Mouse (Mus musculus): ENCODE results near the gene Iqsec1.

Iqsec1 gene

DNA sequence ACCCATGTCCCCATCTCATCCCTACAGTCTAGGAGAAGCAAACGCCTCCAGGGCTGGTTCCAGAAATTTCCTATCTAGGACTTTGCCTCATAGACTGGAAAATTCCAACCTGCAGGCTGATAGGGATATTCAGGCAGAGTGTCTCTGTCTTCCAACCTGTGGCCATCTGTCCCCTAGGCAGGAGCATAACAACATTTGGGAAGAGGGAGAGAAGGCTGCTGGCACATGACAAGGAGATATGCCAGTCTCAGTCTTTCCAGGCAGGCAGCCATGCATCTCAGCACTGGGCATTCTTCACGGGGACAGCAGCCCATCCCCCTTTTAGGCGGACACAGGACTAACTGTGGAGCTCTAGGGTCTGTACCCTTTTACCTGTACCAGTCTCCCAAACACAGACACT lies 176.4 kb downstream of the Iqsec1 start:
- DNase-seq, result no peak

DNA sequence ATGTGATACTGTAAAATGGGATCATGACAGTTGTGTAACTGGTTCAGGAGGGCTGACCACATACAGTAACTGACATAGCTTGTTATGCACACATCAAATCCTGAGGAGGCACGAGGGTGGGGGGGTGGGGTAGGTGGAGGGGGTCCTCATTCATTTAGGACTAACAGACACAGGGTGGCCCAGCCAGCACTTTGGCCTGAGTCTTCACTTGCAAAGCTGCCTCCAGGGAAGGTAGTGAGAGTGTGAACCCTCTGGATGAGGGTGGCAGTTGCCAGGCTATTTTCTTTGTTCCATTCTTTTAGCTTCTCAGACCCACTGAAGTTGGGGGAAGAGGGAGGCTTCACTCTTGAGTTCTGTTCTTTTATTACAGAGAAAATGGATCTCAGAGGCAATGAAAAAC lies 177.9 kb downstream of the Iqsec1 start:
- no peak for DNase-seq

DNA sequence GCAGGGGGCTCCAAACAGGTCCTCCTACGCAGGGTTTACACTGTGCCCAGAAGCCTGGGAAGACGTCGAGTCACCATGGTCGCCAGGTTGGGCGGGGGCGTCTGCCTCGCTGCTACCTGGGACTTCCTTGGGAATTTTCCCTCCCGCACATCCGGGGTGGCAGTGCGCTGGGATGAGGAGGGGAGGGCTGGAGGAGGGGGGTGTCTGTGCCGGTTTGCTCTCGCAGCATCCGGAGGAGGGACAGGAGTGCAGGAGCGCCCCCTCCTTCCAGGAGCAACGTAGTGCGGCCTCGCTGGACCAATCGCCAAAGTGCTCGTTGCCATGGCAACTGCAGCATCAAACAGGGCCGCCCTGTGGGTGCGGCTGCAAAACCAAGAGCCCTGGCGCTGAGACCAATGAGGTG lies 178.5 kb downstream of the Iqsec1 start:
- peak; percentile 89 for DNase-seq

DNA sequence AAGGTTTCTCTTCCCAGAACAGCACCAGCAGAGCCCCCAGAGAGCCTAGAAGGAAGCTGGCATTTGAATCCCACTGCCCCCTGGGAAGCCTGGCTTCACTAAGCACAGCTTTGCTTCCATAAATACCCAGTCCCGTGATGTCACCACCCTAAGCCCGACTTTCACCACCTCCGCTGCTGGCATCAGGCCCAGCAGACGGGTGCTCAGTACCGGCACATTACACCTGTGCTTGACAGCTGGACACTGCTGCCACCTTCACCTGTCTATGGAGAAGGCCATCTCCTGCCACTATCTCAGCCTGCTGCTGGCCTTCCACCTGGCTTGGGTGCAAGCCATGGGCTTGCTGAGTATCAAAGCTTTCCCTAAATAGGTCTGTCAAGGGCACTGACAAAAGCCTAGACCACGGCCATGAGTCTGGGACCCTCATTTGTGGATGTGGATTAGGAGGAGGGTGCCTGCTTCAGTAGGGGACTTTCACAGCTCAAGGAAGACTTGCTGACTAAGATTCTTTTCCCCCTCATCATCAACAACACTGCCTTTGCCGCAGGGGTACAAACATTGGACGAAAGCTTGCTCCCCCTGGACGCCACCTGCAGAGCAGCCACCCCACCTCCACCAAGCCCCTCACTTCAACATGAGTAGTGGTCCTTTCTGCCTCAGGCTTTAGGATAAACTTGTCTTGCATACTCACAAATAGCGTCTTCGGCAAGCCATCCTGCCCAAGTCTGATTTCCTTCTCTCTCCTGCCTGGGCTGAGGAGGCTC lies 179.2 kb downstream of the Iqsec1 start:
- no peak for DNase-seq

DNA sequence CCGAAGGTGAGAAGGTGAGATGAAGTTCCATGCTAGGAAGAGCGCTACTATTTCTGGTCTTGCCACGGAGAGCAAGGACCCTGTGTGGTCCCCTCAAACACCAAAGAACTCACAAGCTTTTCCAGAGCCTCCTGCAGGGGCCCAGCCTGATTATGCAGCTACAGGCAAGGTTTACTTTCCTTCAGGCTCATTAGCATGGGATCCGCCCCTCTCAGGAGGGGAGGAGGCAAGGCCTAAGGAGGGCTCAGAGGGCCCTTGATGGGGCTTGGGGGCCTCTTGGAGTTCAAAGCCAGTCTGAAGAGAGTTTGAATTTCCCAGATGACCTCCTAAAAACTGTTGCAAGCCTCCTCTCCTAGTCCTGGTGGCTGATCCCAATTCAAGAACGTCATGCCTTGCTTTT lies 179.9 kb downstream of the Iqsec1 start:
- no peak for DNase-seq

DNA sequence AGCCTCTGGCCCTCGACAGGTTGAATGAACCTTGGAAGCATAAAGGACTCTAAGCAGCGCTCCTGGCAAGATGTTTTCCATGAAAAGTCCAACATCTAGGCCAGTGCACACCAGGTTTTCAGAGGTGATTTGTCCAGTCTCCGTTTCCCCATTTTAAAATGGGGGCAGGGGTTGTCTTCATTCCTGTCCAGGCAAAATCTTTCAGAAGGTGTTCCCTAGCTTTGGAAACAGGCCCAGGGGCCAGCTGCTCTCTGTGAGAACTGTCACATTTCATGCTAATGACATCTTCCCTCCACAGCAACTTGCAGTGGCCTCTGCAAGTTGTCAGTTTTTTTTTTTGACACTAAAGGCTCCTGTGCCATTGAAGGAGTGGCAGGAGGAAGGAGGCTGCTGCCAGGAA lies 180.4 kb downstream of the Iqsec1 start:
- DNase-seq, result no peak

DNA sequence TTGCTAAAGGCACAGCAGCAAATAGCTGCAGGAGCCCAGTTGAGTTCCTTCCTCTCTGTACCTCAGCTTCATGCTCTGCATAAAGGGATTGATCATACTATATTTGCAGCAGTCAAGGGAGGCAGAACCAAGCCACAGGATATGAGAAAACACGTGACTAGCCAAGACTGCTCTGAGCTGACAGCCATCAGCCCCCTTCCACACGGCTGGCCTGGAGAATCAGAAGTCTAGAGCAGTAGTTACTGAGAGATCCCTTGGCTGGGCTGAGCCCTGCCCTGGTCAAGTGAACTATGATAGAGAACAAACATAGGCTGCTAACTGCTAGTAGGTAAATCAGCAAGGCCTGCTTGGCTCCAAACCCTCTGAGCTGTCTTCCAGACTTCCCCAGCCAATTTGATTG lies 180.9 kb downstream of the Iqsec1 start:
- DNase-seq, result no peak

DNA sequence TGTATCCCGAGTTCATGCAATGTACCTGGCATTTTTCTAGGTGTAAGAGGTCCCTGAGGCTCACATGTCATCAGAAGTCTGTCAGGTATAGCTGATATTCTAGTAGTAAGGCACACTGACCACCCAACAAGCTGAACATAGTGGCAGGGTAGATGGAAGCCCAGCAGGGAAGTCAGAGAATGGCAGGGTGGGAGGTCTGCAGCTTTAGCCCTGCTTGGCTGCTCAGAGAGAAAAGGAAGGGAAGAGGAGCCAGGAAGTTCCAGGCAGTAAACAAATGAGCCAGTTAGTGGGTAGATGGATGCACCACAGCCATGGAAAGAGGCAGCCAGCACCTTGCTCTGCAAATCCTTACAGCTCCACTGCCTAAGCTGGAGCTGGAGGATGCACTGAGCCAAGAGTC lies 181.7 kb downstream of the Iqsec1 start:
- no peak for DNase-seq

DNA sequence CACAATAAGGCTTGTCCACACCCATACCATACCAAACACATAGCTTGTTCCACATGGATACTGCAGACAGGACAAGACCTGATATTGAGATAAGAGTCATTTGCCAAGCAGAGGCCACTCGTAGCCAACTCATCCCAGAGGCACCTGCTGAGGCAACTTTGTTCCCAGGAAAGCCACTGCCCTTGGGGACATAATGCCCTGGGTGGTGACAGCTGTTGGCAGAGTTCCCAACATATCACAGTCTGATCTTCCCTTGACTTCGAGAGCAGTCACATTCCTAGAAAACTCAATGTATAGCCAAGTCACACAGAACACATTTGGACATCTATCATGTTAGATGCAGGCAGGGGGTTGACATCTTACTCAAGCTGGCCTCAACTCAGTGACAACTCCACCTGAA lies 183.4 kb downstream of the Iqsec1 start:
- no peak for DNase-seq

DNA sequence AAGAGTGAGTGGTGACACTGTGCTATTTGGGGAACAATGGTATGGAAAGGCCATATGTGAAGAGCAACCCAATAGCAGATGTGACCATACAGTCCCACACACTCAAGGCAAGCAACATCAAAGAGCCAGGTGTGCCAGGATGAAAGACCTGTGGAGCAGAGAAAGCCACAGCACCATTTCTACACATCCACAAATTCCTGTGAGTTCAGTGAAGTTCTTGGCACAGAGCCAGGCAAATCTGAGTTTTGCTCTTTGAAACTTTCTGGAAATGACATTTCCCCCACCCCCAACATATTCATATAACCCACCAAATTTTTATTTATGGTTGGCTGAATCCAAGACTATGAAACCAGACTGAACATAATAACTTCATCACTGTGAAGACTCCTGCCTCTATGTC lies 183.8 kb downstream of the Iqsec1 start:
- DNase-seq, result no peak

DNA sequence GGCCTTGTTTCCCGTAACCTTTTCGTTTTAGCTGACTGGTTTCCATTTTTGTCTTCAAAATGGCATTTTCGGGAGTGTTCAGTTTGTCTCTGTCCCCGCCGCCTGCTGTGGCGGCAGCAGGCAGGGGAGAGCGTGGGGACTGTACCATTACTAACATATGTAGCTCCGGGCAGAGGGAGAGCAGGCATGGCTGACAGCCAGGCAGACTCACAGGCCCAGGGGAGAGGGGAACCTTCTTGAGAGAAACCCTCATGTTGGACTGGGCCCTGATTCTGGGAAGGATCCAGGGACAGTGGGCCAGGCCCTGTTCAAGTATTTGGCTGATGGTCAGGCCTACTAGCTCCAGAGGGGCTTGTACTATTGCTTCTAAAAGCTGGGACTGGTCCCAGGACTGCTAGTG lies 185.9 kb downstream of the Iqsec1 start:
- DNase-seq, result peak; percentile 67

DNA sequence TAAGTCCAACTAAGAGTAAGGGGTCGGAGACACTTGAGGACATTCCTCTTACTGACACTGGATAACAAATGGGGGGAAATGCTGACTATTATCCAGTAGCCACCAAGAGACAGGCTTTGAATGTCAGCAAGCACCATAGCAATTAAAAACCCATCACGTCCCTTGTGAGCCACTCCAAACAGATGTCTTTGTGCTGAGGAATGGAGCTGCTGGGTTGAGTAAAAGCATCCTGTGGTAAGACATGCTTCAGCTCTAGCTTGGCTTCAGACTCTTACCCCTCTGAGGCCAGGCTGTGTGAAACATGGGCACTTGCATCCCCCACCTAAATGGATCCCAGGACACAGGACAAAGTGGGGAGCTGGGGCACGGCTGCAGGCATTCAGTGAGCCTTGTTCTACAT lies 186.4 kb downstream of the Iqsec1 start:
- DNase-seq, result no peak

DNA sequence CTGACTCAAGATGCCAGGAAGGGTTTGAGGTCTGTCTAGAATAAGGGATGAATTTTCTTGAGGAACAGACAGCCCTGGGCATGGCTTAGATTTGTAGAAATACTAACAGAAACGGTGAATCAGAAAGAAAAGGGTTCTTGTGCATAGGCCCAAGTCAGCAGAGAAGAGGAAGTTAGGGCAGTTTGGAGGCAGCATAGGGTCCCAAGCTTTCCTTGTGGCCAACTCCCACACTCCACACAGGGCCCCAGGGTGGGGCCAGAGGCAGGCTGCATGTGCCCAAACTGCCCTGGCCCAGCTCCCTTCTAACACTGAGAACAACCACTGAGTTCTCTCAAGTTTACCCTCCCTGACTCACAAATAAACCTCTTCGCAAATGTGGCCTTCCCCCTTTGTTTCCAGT lies 187.7 kb downstream of the Iqsec1 start:
- no peak for DNase-seq

DNA sequence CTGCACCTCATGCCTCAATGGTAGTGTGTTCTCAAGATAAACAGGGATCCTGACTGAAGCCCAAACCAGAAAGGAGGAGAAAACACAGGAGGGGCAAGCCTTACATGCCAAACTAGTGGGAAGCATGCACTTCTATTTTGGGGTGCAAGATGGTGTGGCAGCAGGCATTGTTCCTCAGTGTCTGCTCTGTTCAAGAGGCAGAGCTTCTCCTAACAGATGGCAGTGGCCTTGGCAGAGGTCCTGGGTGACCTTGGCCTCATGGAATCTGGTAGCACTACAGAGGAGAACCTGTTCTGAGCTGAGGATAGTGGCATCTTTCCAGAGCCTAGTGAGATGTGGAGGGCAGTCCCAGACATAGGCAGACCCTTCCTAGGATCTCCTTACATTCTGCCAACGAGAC lies 189.4 kb downstream of the Iqsec1 start:
- DNase-seq, result no peak

DNA sequence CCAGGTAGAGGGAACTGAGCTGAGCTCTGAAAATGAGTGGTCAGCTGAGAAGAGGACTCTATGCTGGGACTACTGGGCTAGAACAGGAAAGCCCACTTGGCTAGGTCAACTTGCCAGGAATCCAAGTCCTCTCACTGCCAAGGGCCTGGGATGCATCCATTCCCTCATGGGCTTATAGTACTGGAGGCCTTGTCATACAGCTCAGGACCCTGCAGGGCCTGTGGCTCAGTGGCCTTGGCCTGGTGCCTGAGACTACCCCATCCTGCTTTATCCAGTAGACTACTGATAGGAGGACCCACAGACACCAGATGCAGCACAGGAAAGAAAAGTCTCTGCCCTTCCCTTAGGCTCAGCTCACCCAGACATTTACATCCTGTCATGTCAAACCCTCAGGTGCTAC lies 190.3 kb downstream of the Iqsec1 start:
- DNase-seq, result no peak

DNA sequence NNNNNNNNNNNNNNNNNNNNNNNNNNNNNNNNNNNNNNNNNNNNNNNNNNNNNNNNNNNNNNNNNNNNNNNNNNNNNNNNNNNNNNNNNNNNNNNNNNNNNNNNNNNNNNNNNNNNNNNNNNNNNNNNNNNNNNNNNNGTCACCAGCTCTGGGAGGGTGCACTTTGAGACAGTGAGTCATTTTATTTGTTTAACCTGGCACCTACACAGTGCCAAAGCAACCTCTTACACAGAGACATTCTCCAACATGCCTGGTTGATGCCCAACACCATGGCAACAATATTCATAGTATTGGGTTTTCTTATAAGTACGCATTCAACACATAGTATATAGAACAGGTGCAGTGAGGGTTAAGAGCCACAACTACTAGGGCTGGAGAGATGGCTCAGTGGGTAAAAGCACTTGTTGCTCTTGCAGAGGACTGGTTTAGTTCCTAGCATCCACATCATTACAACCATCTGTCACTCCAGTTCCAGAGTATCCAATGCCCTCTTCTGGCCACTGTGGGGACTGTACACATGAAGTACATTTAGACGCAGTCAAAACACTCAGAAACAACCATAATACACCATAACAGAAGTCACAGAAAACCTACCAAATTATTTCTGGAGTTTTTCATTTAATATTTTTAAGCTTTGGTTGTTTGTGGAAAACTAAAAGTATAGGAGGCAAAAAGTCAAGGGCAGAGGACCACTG lies 191.4 kb downstream of the Iqsec1 start:
- DNase-seq, result no peak

DNA sequence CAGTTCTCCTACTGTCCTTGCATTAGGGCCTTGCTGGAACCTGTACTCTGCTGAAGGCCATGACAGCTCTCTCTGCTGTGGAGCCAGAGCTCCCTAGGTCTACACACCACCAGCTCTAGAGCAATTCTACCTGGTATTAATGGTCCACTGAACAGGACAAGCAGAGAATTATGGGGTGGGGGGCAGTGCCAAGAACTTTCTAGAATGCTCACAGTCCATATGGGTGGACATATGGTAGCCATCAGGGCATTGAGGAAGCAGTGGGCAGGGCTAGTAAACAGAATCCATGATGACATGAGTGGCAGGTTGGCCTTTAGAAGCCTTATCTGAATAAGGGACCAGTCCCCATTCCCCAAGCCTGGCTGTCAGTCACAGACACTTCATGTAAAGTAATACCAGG lies 197.6 kb downstream of the Iqsec1 start:
- DNase-seq, result no peak

DNA sequence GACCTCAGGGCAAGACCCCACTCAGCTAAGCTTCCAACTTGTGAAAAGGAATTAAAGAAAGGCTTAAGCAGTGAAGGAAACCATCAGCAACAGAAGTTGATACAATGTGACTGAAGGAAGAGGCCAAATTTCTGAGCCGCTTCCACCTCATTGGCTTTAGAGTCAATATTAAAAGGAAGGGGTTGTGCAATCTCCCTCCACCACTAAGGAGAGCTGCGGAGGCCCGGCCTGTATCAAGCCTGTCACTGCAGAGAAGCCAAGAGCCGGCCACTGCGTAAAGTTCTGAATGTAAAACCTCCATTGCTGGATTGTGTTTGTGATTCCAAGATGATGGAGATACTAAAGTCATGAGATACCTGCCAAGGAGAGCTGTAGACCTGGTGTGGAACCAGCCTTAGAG lies 199.0 kb downstream of the Iqsec1 start:
- DNase-seq, result no peak

DNA sequence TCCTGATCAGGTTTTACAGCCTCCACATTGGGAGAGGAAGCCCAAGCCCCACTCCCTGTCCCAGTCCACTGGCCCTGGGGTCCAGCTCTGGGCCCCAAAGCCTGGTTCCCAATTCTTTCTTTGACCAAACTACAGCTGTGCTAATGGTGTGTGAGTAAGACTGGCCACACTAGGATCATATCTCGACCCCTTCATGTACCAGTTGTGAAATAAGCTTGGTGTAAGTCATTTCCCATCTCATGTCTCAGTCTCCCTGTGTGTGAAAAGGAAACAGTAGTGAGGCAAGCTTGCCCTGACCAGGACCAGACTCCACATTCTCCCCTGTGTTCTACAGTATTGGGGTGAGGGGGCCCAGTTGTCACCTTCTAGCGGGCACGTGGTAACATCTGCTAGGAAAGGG lies 200.9 kb downstream of the Iqsec1 start:
- DNase-seq, result no peak

DNA sequence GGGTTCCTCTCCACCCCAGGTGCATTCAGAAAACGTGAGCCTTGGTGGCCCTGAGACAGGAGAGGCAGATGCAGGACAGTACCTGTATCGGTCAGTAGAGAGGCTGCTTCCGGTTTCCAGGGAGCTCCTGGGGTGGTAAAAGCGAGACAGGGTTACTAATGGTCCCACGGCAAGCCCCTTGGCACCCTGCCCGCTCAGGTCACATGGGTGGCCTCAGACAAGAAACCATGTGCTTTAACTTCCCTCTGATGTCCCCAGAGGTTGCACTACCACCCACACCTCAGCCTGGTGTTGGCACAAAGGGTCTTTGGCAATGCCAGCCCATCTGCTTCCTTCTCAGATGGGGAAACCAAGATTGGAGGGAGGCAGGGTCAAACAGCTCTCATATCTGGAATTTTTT lies 201.4 kb downstream of the Iqsec1 start:
- DNase-seq, result peak; percentile 52

DNA sequence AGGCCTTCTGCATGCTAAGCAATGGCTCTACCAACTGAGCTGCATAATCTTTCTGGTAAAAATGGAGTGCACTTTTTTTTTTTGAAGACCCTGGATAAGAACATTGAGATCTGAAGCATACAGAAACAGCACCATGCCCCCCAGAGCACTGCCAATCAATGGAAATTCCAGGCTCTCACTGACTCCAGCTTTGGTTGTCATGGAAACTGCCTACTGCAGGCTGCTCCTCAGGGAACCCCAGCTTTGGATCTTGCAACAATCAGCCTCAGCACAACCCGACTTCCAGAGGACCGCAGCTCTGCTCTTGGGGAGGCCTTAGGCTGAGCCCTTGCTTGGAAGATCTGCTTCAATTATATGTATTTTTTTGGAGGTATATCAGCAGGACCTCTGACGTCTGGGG lies 201.9 kb downstream of the Iqsec1 start:
- DNase-seq, result no peak

DNA sequence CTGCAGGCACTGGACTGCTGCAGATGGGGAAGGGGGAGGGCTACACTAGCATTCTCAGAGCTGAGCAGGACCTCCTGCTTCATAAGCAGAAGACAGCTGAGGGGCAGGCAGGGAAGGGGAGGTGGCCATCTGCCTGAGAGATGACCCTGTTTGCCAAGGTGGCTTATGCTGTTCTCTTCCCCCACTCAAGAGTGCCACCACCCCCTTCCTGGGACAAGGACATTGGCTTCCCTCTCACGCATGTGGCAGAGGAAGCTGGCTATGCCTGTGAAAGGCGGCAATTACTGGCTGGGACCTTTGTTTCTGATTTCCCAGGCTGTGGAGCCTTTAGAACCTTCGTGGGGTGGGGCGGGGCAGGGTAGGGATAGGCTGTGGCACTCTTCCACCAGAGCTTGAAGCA lies 204.5 kb downstream of the Iqsec1 start:
- peak; percentile 37 for DNase-seq

DNA sequence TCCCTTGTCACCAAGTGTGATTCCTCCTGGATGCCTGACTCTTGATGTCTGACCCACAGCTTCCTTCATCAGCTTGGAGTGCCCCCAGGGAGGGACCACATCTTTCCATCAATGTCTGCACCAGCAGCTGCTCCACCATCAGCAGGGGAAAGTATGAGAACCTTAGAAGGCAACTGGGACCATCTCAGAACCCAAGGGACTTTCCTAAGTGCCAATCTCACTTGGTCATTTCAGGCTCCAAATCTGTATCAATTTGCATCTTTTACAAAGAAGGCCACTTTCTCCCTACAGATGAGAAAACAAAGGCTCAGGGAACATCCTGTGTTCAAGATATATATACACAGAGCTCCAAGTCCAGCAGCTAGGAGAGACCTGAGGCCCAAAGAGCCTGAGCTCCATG lies 205.3 kb downstream of the Iqsec1 start:
- no peak for DNase-seq

DNA sequence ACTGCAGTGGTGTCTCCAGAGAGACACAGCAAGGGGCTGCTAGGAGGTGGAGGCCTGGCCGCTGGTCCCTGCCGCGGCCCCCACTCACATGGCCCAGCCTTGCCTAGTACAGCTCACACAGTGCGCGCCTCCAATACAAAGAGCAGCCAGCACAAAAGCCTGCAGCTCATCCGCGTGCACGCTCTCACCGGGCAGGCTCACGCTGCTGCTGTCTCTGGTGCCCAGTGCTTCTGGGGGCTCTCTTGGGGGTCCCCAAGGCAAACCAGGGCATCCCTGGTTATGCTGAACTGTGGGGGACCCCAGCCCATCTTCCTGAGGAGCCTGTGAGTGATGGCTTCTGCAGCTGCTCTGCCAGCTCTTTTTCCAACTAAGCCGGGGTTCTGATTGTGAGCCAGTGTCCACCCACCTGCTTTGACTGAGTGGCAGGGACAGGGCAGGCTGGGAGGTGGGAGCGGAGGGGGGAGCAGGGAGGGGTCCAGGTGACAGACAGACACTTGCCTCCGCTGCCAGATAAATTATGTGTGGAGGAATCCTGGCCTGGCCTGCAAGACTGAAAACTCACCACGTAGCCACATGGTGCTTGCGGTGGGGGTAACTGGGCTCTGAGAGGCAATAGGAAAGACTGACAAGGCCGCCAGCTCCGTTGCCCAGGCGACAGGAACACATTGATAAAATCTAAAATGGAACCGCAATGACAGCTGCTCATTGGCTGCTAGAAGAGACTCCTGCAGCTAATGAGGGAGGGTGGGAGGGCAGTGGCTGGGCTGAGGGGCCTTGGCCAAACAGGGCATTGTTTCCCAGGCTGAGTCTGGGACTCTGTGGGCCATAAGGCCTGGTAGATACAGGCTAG lies 206.3 kb downstream of the Iqsec1 start:
- peak; percentile 65 for DNase-seq

Measured in right cerebral cortex, postnatal 4 days (tissue).